Mouse (Mus musculus) liver, postnatal 0 days (tissue): ENCODE measurements around the gene 2310009B15Rik.

Experiments
- CTCF ChIP-seq: sonication (generic); IDR thresholded peaks from 2 replicates; pipeline ENCODE4 v1.5.1; 2016; ENCODE audit warnings: antibody characterized with exemption, low read depth
- EP300 ChIP-seq: IDR thresholded peaks from 2 replicates; pipeline ENCODE4 v1.6.1; 2016; ENCODE audit warnings: antibody characterized with exemption, low read depth, mild to moderate bottlenecking

- no peak for TF ChIP-seq EP300
- no peak for TF ChIP-seq CTCF
These were observed 18.6 kb downstream of the 2310009B15Rik start for GRCm38 (mm10) chr1:138837786-138838743.
